Mouse (Mus musculus) neutrophil, adult 5-6 weeks (primary cell): ENCODE measurements around the gene Sh3kbp1. TPM values are rescaled to one million over a fixed set of nuclear protein-coding genes. Genes with fewer than 3 reads are reported as not detected.
"Not testable (repeated sequence)": the region's sequence is repeated elsewhere in the genome, so short reads cannot be mapped to it uniquely, and the experiment has no call there.

ENCODE experiments used
- ATAC-seq: fragments of 151-379, 151-347 bp; 2 replicates; pipeline ENCODE4 v1.8.0; 2017; ENCODE audit warnings: mild to moderate bottlenecking, moderate TSS enrichment; ENCODE audit not compliant: insufficient number of reproducible peaks, poor library complexity, low FRiP score, severe bottlenecking; ENCODE audit errors: extremely low read depth
- total RNA-seq: library from RNA; stranded (forward); fragments of 200-1000 nt; gene quantifications from 2 replicates; pipeline ENCODE4 v1.2.3, GENCODE M21; 2017

Gene Sh3kbp1
- total RNA-seq = 188 and 190 TPM in 2 replicates

DNA sequence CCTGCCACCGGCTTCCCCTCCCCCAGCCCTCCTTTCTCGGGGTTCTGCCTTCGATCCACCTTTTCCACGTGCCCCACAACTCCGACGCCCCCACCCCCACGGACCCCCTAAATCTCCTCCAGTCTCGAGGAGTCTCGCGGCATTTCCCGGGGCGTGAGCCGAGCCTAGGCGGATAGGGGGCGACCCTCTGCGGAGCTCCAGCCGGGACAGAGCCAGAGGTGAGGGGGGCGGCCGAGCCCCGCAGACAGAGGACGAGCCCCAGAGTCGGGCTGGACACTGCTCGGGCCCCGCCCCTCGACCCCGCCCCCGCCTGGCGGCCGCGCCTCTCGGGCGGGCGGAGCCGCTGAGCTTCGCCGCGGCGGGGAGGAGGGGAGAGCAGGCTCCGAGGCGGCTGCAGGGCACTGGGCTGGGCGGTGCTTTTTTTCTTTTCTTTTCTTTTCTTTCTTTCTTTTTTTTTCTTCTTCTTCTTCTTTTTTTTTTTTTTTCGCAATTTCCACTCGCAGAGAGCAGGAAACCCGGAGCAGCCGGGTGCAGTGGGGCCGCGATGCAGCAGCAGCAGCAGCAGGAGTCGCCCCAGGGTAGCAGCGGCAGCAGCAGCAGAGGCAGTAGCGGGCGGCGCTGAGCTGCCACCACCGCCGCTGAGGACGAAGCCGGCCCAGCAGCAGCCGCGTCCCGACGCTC is at the start of gene Sh3kbp1:
Gene Sh3kbp1, plus strand, starts transcription at position 366 of the 681 bp plus-strand sequence.
- peak; percentile 75 for ATAC-seq

DNA sequence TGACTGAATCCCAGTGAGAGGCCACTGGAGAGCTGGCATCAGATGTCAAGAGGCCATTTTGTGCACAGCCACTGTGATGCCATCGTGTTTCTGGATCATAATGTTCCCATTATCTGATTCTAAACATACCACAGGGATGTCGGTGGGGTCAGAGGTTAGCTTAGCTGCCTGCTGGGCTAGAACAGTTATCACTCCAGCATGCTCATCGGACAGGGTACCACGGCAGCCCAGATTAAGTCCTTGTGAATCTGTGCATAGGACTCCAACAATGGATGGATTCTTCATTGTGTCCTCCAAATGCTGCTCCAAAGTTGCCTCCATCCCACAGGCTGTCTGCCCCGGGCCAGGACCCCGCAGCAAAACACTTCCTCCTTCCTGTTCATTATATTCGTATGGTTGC is 42.3 kb upstream of the Sh3kbp1 start:
- ATAC-seq = not testable (repeated sequence)

- ATAC-seq = no peak
Observed at GRCm38 (mm10) chrX:159591633-159592032, 35.4 kb upstream of the Sh3kbp1 start.

DNA sequence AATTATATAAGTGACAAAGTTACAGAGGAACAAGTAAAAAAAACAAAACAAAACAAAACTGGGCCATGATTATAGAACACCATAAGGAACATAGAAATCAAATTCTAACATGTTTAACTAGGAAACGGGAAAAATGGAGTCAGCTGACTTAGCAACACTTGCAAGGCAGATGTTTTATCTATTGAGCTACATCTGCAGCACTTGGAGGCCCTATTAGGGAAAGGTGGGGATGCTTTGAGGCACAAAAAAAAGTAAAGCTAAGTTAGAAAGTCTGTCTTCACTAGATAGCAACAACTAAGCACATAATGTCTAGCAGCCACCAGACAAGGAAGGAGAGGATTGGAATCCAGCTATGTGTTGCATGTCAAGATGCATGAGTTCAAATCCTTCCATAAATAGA is 29.6 kb upstream of the Sh3kbp1 start:
- no peak for ATAC-seq

DNA sequence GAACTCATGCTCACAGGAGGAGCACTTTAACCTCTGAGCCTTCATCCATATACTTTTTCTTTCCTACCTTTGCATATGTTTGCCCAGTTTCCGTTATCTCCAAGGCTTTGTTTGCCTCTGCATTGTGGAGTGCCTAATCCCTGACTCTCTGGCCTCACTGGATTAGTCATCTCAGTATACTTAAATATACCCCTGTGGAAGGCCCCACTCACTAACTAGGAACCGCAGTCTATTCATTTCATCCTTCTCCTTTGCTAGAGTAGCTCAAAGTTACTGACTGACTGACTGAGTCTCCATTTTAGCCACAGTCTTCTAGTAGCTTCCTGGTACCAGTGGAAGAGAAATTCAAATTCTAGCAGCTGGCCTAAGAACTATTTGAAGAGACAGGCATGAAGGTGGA is 22.2 kb upstream of the Sh3kbp1 start:
- ATAC-seq = no peak

DNA sequence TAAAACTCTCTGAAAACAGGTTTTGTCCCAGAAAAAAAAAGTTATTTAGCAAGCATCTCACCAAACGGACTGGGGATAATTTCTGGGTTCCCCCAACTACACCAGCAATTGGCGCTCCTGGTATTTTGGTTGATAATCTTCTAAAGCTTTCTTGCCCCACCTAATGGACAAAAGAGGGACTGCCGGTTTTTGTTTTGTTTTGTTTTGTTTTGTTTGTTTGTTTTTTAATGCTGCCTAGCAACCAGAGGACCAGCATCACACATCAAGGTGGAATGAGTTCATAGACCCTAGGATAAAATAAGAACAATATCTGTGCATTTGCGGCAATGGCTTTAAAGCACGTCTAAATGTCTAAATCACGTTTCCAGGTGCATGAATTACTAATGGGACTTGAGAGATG is 20.1 kb upstream of the Sh3kbp1 start:
- ATAC-seq = no peak

- peak; percentile 62; the same call in 1 of the 2 replicates for ATAC-seq
Observed at GRCm38 (mm10) chrX:159626208-159626906, 715 bp upstream of the Sh3kbp1 start.

DNA sequence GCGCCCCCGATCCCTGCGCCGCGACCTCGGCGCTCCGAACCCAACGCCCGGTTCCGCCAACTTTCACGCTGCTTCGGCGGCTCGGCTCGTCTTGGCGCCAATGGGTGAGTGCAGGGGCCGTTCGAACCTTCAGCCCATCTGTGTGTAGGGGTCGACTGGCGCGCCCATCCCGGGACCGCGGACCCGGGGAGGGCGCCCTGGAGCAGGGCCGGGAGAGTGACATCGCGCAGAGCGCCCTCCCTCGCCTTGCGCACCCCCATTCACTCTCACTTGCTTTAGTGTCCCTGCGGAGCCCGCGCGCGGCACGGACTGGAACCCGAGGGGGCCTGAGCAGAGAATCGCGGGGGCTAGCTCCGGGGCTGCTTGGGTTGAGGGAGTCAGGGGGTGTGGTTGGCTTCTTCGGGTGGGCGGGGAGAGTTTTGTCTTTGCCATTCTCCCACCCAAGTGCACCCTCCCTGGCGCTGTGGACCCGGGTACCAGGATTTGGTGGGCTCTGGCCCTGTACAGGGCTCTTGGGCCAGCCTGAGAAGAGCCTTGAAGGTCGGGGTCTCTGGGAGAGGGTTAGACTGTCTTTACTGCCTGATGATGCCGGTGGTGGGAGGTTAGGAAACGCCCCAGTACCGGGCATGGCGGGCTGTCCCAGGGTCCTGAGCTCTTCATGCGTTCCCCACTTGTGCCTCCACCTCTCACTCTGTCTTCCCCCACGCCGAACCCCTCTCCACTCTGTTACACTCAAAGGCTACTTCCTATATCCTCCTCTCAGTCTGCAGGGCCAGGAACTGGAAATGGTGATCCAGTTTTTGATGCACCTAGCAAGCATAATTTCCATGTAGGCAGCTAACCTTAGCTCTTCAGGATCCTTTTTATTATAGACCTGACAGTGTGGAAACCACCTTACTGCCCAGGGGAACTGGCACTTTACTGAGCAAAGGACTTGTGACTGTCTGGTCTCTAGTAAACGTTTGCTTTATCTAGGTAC is 805 bp downstream of the Sh3kbp1 start:
- peak; percentile 29; the same call in 1 of the 2 replicates for ATAC-seq

- no peak for ATAC-seq
Observed at GRCm38 (mm10) chrX:159628629-159629028, 1.6 kb downstream of the Sh3kbp1 start.

DNA sequence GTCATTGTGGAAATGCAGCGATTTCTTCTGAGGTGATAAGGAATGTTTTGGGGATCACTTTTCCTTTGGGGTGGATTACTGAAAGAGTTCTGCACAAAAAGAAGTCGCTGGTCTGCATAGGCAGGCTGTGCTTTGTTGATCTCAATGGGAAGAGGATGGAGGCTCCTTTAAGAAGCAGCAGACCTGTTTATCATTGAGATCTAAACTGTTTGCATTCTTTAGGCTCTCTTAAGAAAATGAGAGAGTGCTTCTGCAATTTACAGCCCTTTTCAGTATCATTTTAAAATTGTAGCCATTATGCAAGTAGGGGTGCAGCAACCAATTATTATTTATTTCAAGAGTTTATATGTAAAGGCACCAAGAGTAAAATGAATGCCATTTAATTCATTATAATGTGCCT is 2.1 kb downstream of the Sh3kbp1 start:
- no peak for ATAC-seq

DNA sequence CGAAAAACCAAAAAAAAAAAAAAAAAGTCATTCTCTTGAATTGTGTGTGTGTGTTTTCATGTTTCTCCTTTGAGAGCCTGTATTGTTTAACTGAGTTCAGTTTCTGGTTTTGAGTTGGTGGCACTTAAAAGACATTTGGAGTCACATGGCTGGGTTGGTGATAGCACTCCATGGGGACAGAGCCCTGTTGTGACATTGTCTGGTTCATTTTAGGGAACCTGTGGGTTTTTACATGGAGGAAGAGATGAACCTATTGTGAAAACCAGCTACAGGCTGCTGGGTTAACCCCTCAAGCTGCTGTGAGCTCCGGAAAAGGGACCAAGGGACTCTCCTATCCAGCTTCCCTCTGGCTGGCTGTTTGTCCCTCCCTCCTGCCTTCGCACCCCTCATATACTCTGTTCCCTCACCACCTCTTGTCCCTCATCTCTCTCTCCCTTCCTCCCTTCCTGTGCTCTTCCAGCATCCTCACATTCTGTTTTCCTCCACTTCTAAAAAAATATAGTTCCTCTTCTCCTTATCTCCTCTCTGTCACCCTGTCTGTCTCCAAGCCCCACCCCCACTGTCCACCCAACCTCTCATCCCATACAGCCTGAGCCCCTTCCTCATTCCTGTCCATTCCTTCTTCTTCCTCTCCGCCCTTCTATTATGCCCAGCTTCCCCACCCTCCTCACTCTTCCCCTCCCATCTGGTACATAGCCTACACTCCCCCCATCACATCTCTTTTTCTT is 11.6 kb downstream of the Sh3kbp1 start:
- peak; percentile 95 for ATAC-seq

- ATAC-seq = no peak
Observed at GRCm38 (mm10) chrX:159639991-159640390, 12.9 kb downstream of the Sh3kbp1 start.

DNA sequence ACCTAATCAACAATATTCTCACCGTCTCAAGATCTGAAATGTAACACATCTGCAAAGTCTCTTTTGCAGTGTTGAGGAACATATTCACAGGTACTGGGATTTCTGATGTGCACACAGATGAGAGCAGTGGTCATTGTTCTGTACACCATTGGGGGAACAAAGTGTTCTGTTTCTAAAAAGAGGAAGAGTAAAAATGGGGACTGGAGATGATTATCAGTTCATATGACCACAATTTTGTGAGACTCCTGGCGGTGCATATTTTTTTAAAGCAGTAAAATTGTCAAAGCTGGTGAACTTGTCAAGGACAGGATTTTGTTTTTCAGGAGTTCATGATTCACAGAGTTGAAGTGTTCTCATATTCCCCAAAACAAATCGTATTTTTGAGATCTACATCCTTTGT is 18.2 kb downstream of the Sh3kbp1 start:
- no peak for ATAC-seq

DNA sequence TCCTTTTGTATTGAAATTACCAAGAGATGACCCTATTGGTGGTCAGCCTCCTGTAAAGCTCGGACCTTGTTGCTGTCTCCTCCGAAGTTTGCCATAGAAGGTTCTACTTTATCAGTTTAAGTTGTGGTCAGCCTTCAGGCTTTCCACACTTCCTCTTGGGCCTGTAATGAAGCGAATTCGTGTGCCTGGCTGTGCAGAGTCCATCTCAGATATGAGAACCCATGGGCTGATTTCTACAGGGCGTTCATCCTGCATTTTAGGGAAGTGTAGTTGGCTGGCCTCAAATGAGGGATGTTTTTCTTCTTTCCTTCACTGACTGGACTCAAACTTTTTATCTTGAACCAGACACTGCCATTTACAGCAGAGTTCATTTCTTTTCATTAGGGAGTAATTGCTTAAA is 20.5 kb downstream of the Sh3kbp1 start:
- ATAC-seq = 0 out of 2 replicates have a peak, but pooled peaks have one; percentile 10

DNA sequence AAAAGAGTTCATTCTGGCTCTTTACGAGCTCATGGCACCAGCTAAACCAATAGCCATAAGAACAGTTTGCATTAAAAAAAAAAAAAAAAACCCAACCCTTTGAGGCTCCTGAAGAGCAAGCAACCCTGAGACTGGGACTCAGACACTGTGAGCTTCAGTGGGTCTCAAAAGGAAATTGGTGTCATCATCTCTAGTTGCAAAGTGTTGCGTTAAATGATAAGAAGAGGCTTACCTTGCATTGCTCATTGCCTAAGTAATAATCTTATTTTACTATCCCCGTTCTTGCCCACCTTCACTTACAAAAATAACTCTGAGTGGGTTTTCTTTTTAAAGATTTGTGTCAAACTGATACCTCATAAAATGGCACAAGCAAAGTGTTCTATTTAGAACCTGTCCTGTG is 21.5 kb downstream of the Sh3kbp1 start:
- no peak for ATAC-seq

GRCm38 (mm10) chrX:159650130-159650678 is 23.1 kb downstream of the Sh3kbp1 start:
- ATAC-seq = peak; percentile 84

- peak; percentile 17; the same call in 1 of the 2 replicates for ATAC-seq
Observed at GRCm38 (mm10) chrX:159650727-159651126, 23.7 kb downstream of the Sh3kbp1 start.

DNA sequence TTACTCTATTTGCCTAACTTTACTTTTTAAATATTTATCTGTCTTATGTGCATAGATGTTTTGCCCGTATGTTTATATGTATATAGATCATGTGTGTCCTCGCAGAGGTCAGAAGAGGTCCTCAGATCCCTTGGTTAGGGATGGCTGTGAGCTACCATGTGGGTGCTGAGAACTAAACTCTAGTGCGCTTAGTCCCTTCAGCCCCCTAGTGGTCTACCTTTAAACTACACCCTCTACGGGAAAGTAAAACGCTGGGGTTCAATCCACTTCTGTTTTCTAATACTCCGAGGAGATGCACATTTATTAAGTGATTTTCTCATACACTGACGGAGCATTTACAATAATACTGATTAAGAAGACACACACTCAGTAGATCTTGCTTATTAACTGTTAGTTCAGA is 44.3 kb downstream of the Sh3kbp1 start:
- no peak for ATAC-seq
